Mouse (Mus musculus) midbrain, embryonic 12.5 days (tissue): ENCODE results near the gene Slc15a1. TPM values are rescaled to one million over a fixed set of nuclear protein-coding genes. Genes with fewer than 3 reads are reported as not detected.

Source experiments
- ATAC-seq: fragments of 200-750 bp; cut with Nextera tagmentation; 2 replicates; pipeline ENCODE4 v1.8.0; 2017; ENCODE audit warnings: low read depth, moderate TSS enrichment, moderate library complexity; ENCODE audit not compliant: low FRiP score
- H3K27ac ChIP-seq: fragments of 300-500 bp; sonication (generic); replicated peaks from 2 replicates; pipeline ENCODE4 v1.5.1; 2016; ENCODE audit warnings: mild to moderate bottlenecking
- H3K27me3 ChIP-seq: fragments of 300-500 bp; sonication (generic); 2 replicates; pipeline ENCODE4 v1.6.1; 2016; ENCODE audit warnings: mild to moderate bottlenecking
- H3K36me3 ChIP-seq: fragments of 300-500 bp; sonication (generic); 2 replicates; pipeline ENCODE4 v1.6.1; 2016
- H3K4me1 ChIP-seq: fragments of 300-500 bp; sonication (generic); 2 replicates; pipeline ENCODE4 v1.6.1; 2016
- H3K4me2 ChIP-seq: fragments of 300-500 bp; sonication (generic); replicated peaks from 2 replicates; pipeline ENCODE4 v1.6.1; 2016; ENCODE audit warnings: mild to moderate bottlenecking, moderate library complexity
- H3K4me3 ChIP-seq: fragments of 300-500 bp; sonication (generic); 2 replicates; pipeline ENCODE4 v1.5.1; 2016; ENCODE audit warnings: mild to moderate bottlenecking
- H3K9ac ChIP-seq: fragments of 300-500 bp; sonication (generic); replicated peaks from 2 replicates; pipeline ENCODE4 v1.6.1; 2016; ENCODE audit warnings: mild to moderate bottlenecking, moderate library complexity
- H3K9me3 ChIP-seq: fragments of 300-500 bp; sonication (generic); 2 replicates; pipeline ENCODE4 v1.6.1; 2016; ENCODE audit warnings: mild to moderate bottlenecking
- WGBS: fragments of 180-500 bp; shearing (Covaris S2); methylation state at CpG from one replicate; pipeline ENCODE4 v1.1.7; 2016; 5-methylcytosine and 5-hydroxymethylcytosine counted together
- polyA plus RNA-seq: library from polyadenylated mRNA; unstranded; fragments of >200 nt; fragmentation: Nextera tagmentation; extraction: Ambion mirVana; gene quantifications from 2 replicates; pipeline ENCODE4 v1.2.1, GENCODE M21; 2016

Gene Slc15a1
- polyA plus RNA-seq, 1 experiment from 2014 or later: not detected

GRCm38 (mm10) chr14:121446951-121447350 lies 58.1 kb downstream of the Slc15a1 start:
- Histone ChIP-seq H3K27me3 (peaks cover 4% of the 10 kb centered on the region; the same call in 1 of the 2 replicates), H3K36me3 (no peaks in the 10 kb centered on the region), H3K9ac (no peak overlapping the region), H3K4me2 (peak overlapping the region; percentile 48), H3K4me3 (0 out of 2 replicates have a peak overlapping the region, but pooled peaks have one; percentile 13), H3K9me3 (no peaks in the 10 kb centered on the region), H3K27ac (no peak overlapping the region), H3K4me1 (peaks cover 12% of the 10 kb centered on the region)
- ATAC-seq: peak; percentile 90
- WGBS: 13% methylated on average over 9 of the region's 9 CpGs

GRCm38 (mm10) chr14:121445194-121445593 lies 59.9 kb downstream of the Slc15a1 start:
- ATAC-seq: 0 out of 2 replicates have a peak, but pooled peaks have one; percentile 51
- Histone ChIP-seq H3K27ac (no peak overlapping the region), H3K4me1 (peaks cover 15% of the 10 kb centered on the region), H3K4me2 (no peak overlapping the region), H3K4me3 (no peak overlapping the region), H3K9ac (no peak overlapping the region), H3K27me3 (peaks cover 4% of the 10 kb centered on the region; the same call in 1 of the 2 replicates), H3K36me3 (no peaks in the 10 kb centered on the region), H3K9me3 (no peaks in the 10 kb centered on the region)
- 22% methylated on average over 8 of the region's 8 CpGs for WGBS

- Histone ChIP-seq H3K27me3 (no peaks in the 10 kb centered on the region), H3K4me3 (no peak overlapping the region), H3K4me1 (peaks cover 6% of the 10 kb centered on the region; the same call in 1 of the 2 replicates), H3K9ac (no peak overlapping the region), H3K4me2 (no peak overlapping the region), H3K9me3 (no peaks in the 10 kb centered on the region), H3K36me3 (no peaks in the 10 kb centered on the region), H3K27ac (no peak overlapping the region)
- ATAC-seq: no peak
- 87% methylated on average over 6 of the region's 6 CpGs for WGBS
Measured at GRCm38 (mm10) chr14:121440807-121441206, 64.2 kb downstream of the Slc15a1 start.

GRCm38 (mm10) chr14:121437026-121437425 lies 68.0 kb downstream of the Slc15a1 start:
- no peaks in the 10 kb centered on the region for H3K27me3 ChIP-seq
- H3K9me3 ChIP-seq: no peaks in the 10 kb centered on the region
- H3K4me2 ChIP-seq: no peak overlapping the region
- ATAC-seq: no peak
- no peak overlapping the region for H3K9ac ChIP-seq
- 0 out of 2 replicates have a peak, but pooled peaks cover 3% of the 10 kb centered on the region for H3K4me1 ChIP-seq
- H3K4me3 ChIP-seq: no peak overlapping the region
- WGBS: 86% methylated on average over 6 of the region's 6 CpGs
- H3K36me3 ChIP-seq: no peaks in the 10 kb centered on the region
- H3K27ac ChIP-seq: no peak overlapping the region

GRCm38 (mm10) chr14:121436455-121436854 lies 68.6 kb downstream of the Slc15a1 start:
- WGBS: 94% methylated on average over 3 of the region's 3 CpGs
- Histone ChIP-seq H3K9me3 (no peaks in the 10 kb centered on the region), H3K36me3 (no peaks in the 10 kb centered on the region), H3K9ac (no peak overlapping the region), H3K4me2 (no peak overlapping the region), H3K4me3 (no peak overlapping the region), H3K4me1 (0 out of 2 replicates have a peak, but pooled peaks cover 3% of the 10 kb centered on the region), H3K27me3 (no peaks in the 10 kb centered on the region), H3K27ac (no peak overlapping the region)
- ATAC-seq: no peak

- no peaks in the 10 kb centered on the region for H3K36me3 ChIP-seq
- H3K27ac ChIP-seq: no peak overlapping the region
- H3K4me1 ChIP-seq: 0 out of 2 replicates have a peak, but pooled peaks cover 3% of the 10 kb centered on the region
- H3K9ac ChIP-seq: no peak overlapping the region
- WGBS: 60% methylated on average over 6 of the region's 6 CpGs
- H3K27me3 ChIP-seq: no peaks in the 10 kb centered on the region
- ATAC-seq: no peak
- H3K4me3 ChIP-seq: no peak overlapping the region
- no peak overlapping the region for H3K4me2 ChIP-seq
- no peaks in the 10 kb centered on the region for H3K9me3 ChIP-seq
Measured at GRCm38 (mm10) chr14:121435794-121436193, 69.3 kb downstream of the Slc15a1 start.

- Histone ChIP-seq H3K4me1 (no peaks in the 10 kb centered on the region), H3K4me2 (no peak overlapping the region), H3K27me3 (no peaks in the 10 kb centered on the region), H3K9me3 (no peaks in the 10 kb centered on the region), H3K36me3 (no peaks in the 10 kb centered on the region), H3K4me3 (no peak overlapping the region), H3K9ac (no peak overlapping the region), H3K27ac (no peak overlapping the region)
- WGBS: 83% methylated on average over 7 of the region's 7 CpGs
- no peak for ATAC-seq
Measured at GRCm38 (mm10) chr14:121431261-121431660, 73.8 kb downstream of the Slc15a1 start.

- 83% methylated on average over 17 of the region's 17 CpGs for WGBS
Measured at GRCm38 (mm10) chr14:121429854-121430535, 75.1 kb downstream of the Slc15a1 start.

GRCm38 (mm10) chr14:121428148-121428547 lies 76.9 kb downstream of the Slc15a1 start:
- Histone ChIP-seq H3K4me2 (no peak overlapping the region), H3K9me3 (no peaks in the 10 kb centered on the region), H3K36me3 (no peaks in the 10 kb centered on the region), H3K4me3 (no peak overlapping the region), H3K27me3 (no peaks in the 10 kb centered on the region), H3K4me1 (no peaks in the 10 kb centered on the region), H3K9ac (no peak overlapping the region), H3K27ac (no peak overlapping the region)
- no peak for ATAC-seq
- 89% methylated on average over 4 of the region's 4 CpGs for whole genome bisulfite sequencing

More at GRCm38 (mm10) chr14:121429854-121430535, 75.1 kb downstream of the Slc15a1 start:
- H3K36me3 ChIP-seq: no peaks in the 10 kb centered on the region
- ATAC-seq: no peak
- no peak overlapping the region for H3K4me2 ChIP-seq
- no peak overlapping the region for H3K27ac ChIP-seq
- H3K4me3 ChIP-seq: no peak overlapping the region
- no peak overlapping the region for H3K9ac ChIP-seq
- no peaks in the 10 kb centered on the region for H3K4me1 ChIP-seq
- H3K27me3 ChIP-seq: no peaks in the 10 kb centered on the region
- no peaks in the 10 kb centered on the region for H3K9me3 ChIP-seq

GRCm38 (mm10) chr14:121426743-121427142 lies 78.3 kb downstream of the Slc15a1 start:
- no peaks in the 10 kb centered on the region for H3K4me1 ChIP-seq
- ATAC-seq: no peak
- no peak overlapping the region for H3K9ac ChIP-seq
- no peaks in the 10 kb centered on the region for H3K9me3 ChIP-seq
- H3K4me3 ChIP-seq: no peak overlapping the region
- no peaks in the 10 kb centered on the region for H3K36me3 ChIP-seq
- H3K4me2 ChIP-seq: no peak overlapping the region
- H3K27me3 ChIP-seq: no peaks in the 10 kb centered on the region
- no peak overlapping the region for H3K27ac ChIP-seq

GRCm38 (mm10) chr14:121425004-121425793 lies 79.9 kb downstream of the Slc15a1 start:
- no peak overlapping the region for H3K4me2 ChIP-seq
- no peak overlapping the region for H3K9ac ChIP-seq
- H3K4me3 ChIP-seq: no peak overlapping the region
- no peak for ATAC-seq
- no peaks in the 10 kb centered on the region for H3K27me3 ChIP-seq
- no peaks in the 10 kb centered on the region for H3K9me3 ChIP-seq
- H3K36me3 ChIP-seq: no peaks in the 10 kb centered on the region
- no peak overlapping the region for H3K27ac ChIP-seq
- 78% methylated on average over 7 of the region's 7 CpGs for WGBS
- no peaks in the 10 kb centered on the region for H3K4me1 ChIP-seq

- Histone ChIP-seq H3K9ac (no peak overlapping the region), H3K4me3 (no peak overlapping the region), H3K9me3 (no peaks in the 10 kb centered on the region), H3K27ac (no peak overlapping the region), H3K36me3 (no peaks in the 10 kb centered on the region), H3K27me3 (no peaks in the 10 kb centered on the region), H3K4me2 (no peak overlapping the region), H3K4me1 (no peaks in the 10 kb centered on the region)
- no peak for ATAC-seq
- 72% methylated on average over 7 of the region's 7 CpGs for WGBS
Measured at GRCm38 (mm10) chr14:121423341-121423751, 81.7 kb downstream of the Slc15a1 start.
